Comparison of ENCODE assay signal across 8 mouse cellular contexts in the genomic region with DNA sequence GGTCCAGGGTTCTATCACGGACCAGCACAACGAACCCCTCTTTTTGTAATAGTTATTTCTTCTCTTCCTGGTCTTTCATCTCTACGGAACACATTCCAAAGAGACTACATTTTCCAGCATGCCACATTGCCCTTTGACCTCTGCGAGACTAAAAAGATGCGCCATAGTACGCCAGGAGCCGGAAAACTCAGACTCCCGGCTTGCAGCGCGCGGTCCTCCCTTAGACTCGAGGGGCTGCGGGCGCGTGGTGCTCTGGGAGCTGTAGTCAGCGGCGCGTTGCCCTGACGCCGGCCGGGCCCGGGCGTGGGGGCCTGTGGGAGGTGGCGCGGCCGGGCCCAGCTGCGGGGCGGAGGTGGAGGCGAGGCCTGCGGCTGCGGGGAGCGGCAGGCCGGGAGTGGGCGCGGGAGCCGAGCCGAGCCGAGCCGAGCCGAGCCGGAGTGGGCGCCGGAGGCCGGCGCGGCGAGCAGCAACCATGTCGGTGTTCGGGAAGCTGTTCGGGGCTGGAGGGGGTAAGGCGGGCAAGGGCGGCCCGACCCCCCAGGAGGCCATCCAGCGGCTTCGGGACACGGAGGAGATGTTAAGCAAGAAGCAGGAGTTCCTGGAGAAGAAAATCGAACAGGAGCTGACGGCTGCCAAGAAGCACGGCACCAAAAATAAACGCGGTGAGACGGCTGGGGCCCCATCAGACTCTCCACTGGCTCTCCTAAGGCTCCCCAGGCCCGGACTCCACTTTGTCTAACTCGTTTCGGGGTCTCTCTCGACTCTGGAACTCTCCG. TPM values are rescaled to one million over a fixed set of nuclear protein-coding genes. Genes with fewer than 3 reads are reported as not detected.
DNase-seq lines count a peak whose midpoint lies in the region; ATAC-seq and TF ChIP-seq lines count a peak whose summit lies in the region.

No protein-coding gene starts in this region.

- in situ Hi-C loops in Patski (cut with MboI; ENCODE audit: low pct_unique_long_range_greater_than_20kb) = no loop called here

- POLR2A ChIA-PET in Patski (lab: Charles Lee) = interaction anchor here (0.6 to 1.3 kb wide), 4 partner anchors 20 to 166 kb away, joined by 3 to 7 read pairs (median 4); no protein-coding TSS in a partner anchor

- TF ChIP-seq CTCF in Patski (IDR thresholded peaks at IDR 0.05) = no peak

- peak overlapping the region; percentile 97 for H3K9ac ChIP-seq in hindbrain, embryonic 13.5 days

- H3K36me3 ChIP-seq in hindbrain, embryonic 13.5 days = peaks cover 12% of the 10 kb centered on the region

- CTCF ChIA-PET in Patski (lab: Charles Lee) = no interaction called here

- H3K27me3 ChIP-seq in Patski = no peaks in the 10 kb centered on the region
- H3K27me3 ChIP-seq in hindbrain, embryonic 13.5 days = no peaks in the 10 kb centered on the region

- WGBS in hindbrain, embryonic 13.5 days = under 1% methylated on average over 65 of the region's 67 CpGs

- peaks cover 28% of the 10 kb centered on the region for H3K4me1 ChIP-seq in hindbrain, embryonic 13.5 days (replicated peaks)

- DNase-seq in Patski (ENCODE audit: low read depth, low spot score) = peak; percentile 74
- peak; percentile 97 for DNase-seq in cerebellum, postnatal 14 days
- DNase-seq in frontal cortex, postnatal 14 days (ENCODE audit: low spot score in 2 of 2) = peak; percentile 93 to 95
- DNase-seq in layer of hippocampus, postnatal 25 days (ENCODE audit: extremely low spot score in 1 of 2, low spot score in 1 of 2) = peak; percentile 88 to 89
- peak; percentile 99 for DNase-seq in lung, postnatal 25 days (ENCODE audit: low spot score)
- peak; percentile 98 for DNase-seq in retina, embryonic 14.5 days (ENCODE audit: low spot score)
- peak; percentile 96 for DNase-seq in thymus, postnatal 4 days

- ATAC-seq in Patski = peak; percentile 92
- ATAC-seq in hindbrain, embryonic 13.5 days (ENCODE audit: low FRiP score) = peak; percentile 99

- peak overlapping the region; percentile 95 for H3K4me2 ChIP-seq in hindbrain, embryonic 13.5 days

- H3K27ac ChIP-seq in hindbrain, embryonic 13.5 days = peak overlapping the region; percentile 78

- H3K9me3 ChIP-seq in hindbrain, embryonic 13.5 days = no peaks in the 10 kb centered on the region

- peak overlapping the region; percentile 89 for H3K4me3 ChIP-seq in hindbrain, embryonic 13.5 days

RNA-seq across cellular contexts. Expression of gene Chmp4b, which starts 5.4 kb away (rescaled TPM):
- polyA plus RNA-seq in Patski (2021) = 239 TPM
- 29.0 and 30.4 TPM in 2 replicates for polyA plus RNA-seq in hindbrain, embryonic 13.5 days (2015; fragmentation: Nextera tagmentation; extraction: Ambion mirVana)
- 100 to 1,000 TPM; 206 to 232 TPM for total RNA-seq in layer of hippocampus, postnatal 25 days (2021)

RNA-seq across cellular contexts. Expression of gene 4930519P11Rik, which starts 43.7 kb away (rescaled TPM):
- 0.13 TPM for polyA plus RNA-seq in Patski (2021)
- polyA plus RNA-seq in hindbrain, embryonic 13.5 days (2015; fragmentation: Nextera tagmentation; extraction: Ambion mirVana) = 0.51 TPM in 1 of 2 replicates, not detected in the other
- not detected for total RNA-seq in layer of hippocampus, postnatal 25 days (2021)

RNA-seq across cellular contexts. Expression of gene Zfp341, which starts 43.8 kb away (rescaled TPM):
- 3.1 TPM for polyA plus RNA-seq in Patski (2021)
- polyA plus RNA-seq in hindbrain, embryonic 13.5 days (2015; fragmentation: Nextera tagmentation; extraction: Ambion mirVana) = 1.9 and 2.3 TPM in 2 replicates
- total RNA-seq in layer of hippocampus, postnatal 25 days (2021) = 10 to 100 TPM; 10.1 to 10.6 TPM

RNA-seq across cellular contexts. Expression of gene Pxmp4, which starts 53.4 kb away (rescaled TPM):
- polyA plus RNA-seq in Patski (2021) = 17.0 TPM
- 14.2 and 16.8 TPM in 2 replicates for polyA plus RNA-seq in hindbrain, embryonic 13.5 days (2015; fragmentation: Nextera tagmentation; extraction: Ambion mirVana)
- 10 to 100 TPM; 11.4 to 13.2 TPM for total RNA-seq in layer of hippocampus, postnatal 25 days (2021)

Comparison
In these comparisons a context has a peak if more than half of its experiments do, and no peak if none do; other contexts are left out.
1. Peak in every context shown above with its lines: DNase-seq, ATAC-seq, H3K4me3 ChIP-seq and H3K27ac ChIP-seq.